Mouse (Mus musculus) limb, embryonic 15.5 days (tissue): Measurements from ENCODE around the gene Agbl2. TPM values are rescaled to one million over a fixed set of nuclear protein-coding genes. Genes with fewer than 3 reads are reported as not detected.
"Not testable (repeated sequence)": the region's sequence is repeated elsewhere in the genome, so short reads cannot be mapped to it uniquely, and the experiment has no call there.

ENCODE experiments used
- ATAC-seq: fragments of 200-750 bp; cut with Nextera tagmentation; 2 replicates; pipeline ENCODE4 v1.8.0; 2017; ENCODE audit warnings: low read depth, moderate TSS enrichment; ENCODE audit not compliant: insufficient number of reproducible peaks, low FRiP score, low TSS enrichment
- H3K27ac ChIP-seq: fragments of 300-500 bp; sonication (generic); 2 replicates; pipeline ENCODE4 v1.5.1; 2015; ENCODE audit warnings: moderate library complexity, mild to moderate bottlenecking, inconsistent platforms
- H3K27me3 ChIP-seq: fragments of 300-500 bp; sonication (generic); 2 replicates; pipeline ENCODE4 v1.6.1; 2015; ENCODE audit warnings: inconsistent platforms
- H3K36me3 ChIP-seq: fragments of 300-500 bp; sonication (generic); 2 replicates; pipeline ENCODE4 v1.6.1; 2015; ENCODE audit warnings: inconsistent platforms
- H3K4me1 ChIP-seq: fragments of 300-500 bp; sonication (generic); 2 replicates; pipeline ENCODE4 v1.6.1; 2015; ENCODE audit warnings: inconsistent platforms
- H3K4me2 ChIP-seq: fragments of 300-500 bp; sonication (generic); 2 replicates; pipeline ENCODE4 v1.6.1; 2015; ENCODE audit warnings: mild to moderate bottlenecking, inconsistent platforms
- H3K4me3 ChIP-seq: fragments of 300-500 bp; sonication (generic); 2 replicates; pipeline ENCODE4 v1.5.1; 2015; ENCODE audit warnings: mild to moderate bottlenecking, inconsistent platforms
- H3K9ac ChIP-seq: fragments of 300-500 bp; sonication (generic); 2 replicates; pipeline ENCODE4 v1.6.1; 2015; ENCODE audit warnings: inconsistent platforms
- H3K9me3 ChIP-seq: fragments of 300-500 bp; sonication (generic); 2 replicates; pipeline ENCODE4 v1.6.1; 2016; ENCODE audit warnings: inconsistent platforms
- WGBS: fragments of 180-500 bp; shearing (Covaris S2); methylation state at CpG from one replicate; pipeline ENCODE4 v1.1.7; 2015; 5-methylcytosine and 5-hydroxymethylcytosine counted together
- polyA plus RNA-seq: library from polyadenylated mRNA; unstranded; fragments of >200 nt; fragmentation: Nextera tagmentation; extraction: Ambion mirVana; gene quantifications from 2 replicates; pipeline ENCODE4 v1.2.1, GENCODE M21; 2015

Gene Agbl2
- polyA plus RNA-seq, 1 experiment from 2014 or later, result 1.2 TPM

- H3K9ac ChIP-seq, result no peak overlapping the region
- H3K36me3 ChIP-seq, result no peaks in the 10 kb centered on the region
- H3K4me3 ChIP-seq, result no peak overlapping the region
- no peak overlapping the region for H3K27ac ChIP-seq
- H3K27me3 ChIP-seq, result no peaks in the 10 kb centered on the region
- H3K4me2 ChIP-seq, result no peak overlapping the region
- WGBS, result 83% methylated on average over 3 of the region's 3 CpGs
- no peak for ATAC-seq
- H3K9me3 ChIP-seq, result no peaks in the 10 kb centered on the region
- no peaks in the 10 kb centered on the region for H3K4me1 ChIP-seq
These were observed 38.4 kb downstream of the Agbl2 start for GRCm38 (mm10) chr2:90820894-90821293.

GRCm38 (mm10) chr2:90822978-90823377 is 40.5 kb downstream of the Agbl2 start:
- WGBS, result 91% methylated on average over 2 of the region's 2 CpGs

GRCm38 (mm10) chr2:90823781-90824180 is 41.3 kb downstream of the Agbl2 start:
- WGBS, result 78% methylated on average over 6 of the region's 6 CpGs
- no peak for ATAC-seq
- H3K27ac ChIP-seq, result no peak overlapping the region
- H3K36me3 ChIP-seq, result no peaks in the 10 kb centered on the region
- H3K4me2 ChIP-seq, result no peak overlapping the region
- no peaks in the 10 kb centered on the region for H3K27me3 ChIP-seq
- H3K9me3 ChIP-seq, result no peaks in the 10 kb centered on the region
- H3K4me3 ChIP-seq, result no peak overlapping the region
- no peak overlapping the region for H3K9ac ChIP-seq
- no peaks in the 10 kb centered on the region for H3K4me1 ChIP-seq

More at GRCm38 (mm10) chr2:90822978-90823377, 40.5 kb downstream of the Agbl2 start:
- Histone ChIP-seq H3K27me3 (no peaks in the 10 kb centered on the region), H3K27ac (no peak overlapping the region), H3K4me1 (no peaks in the 10 kb centered on the region), H3K36me3 (no peaks in the 10 kb centered on the region), H3K4me2 (no peak overlapping the region), H3K9ac (no peak overlapping the region), H3K9me3 (no peaks in the 10 kb centered on the region), H3K4me3 (no peak overlapping the region)
- ATAC-seq, result no peak

GRCm38 (mm10) chr2:90824528-90824927 is 42.0 kb downstream of the Agbl2 start:
- H3K9ac ChIP-seq, H3K4me1 ChIP-seq, H3K4me3 ChIP-seq, H3K27ac ChIP-seq, H3K36me3 ChIP-seq, H3K9me3 ChIP-seq, ATAC-seq, H3K27me3 ChIP-seq, H3K4me2 ChIP-seq: not testable (repeated sequence)
- WGBS, result 36% methylated on average over 10 of the region's 10 CpGs

GRCm38 (mm10) chr2:90825515-90826172 is 43.1 kb downstream of the Agbl2 start:
- Histone ChIP-seq H3K4me1 (no peaks in the 10 kb centered on the region), H3K27me3 (no peaks in the 10 kb centered on the region), H3K27ac (no peak overlapping the region), H3K9ac (no peak overlapping the region), H3K4me3 (no peak overlapping the region), H3K4me2 (no peak overlapping the region), H3K36me3 (no peaks in the 10 kb centered on the region), H3K9me3 (no peaks in the 10 kb centered on the region)
- WGBS, result 84% methylated on average over 11 of the region's 11 CpGs
- ATAC-seq, result no peak

- H3K9ac ChIP-seq, result no peak overlapping the region
- 51% methylated on average over 7 of the region's 7 CpGs for WGBS
- no peak overlapping the region for H3K4me3 ChIP-seq
- H3K27ac ChIP-seq, result no peak overlapping the region
- no peaks in the 10 kb centered on the region for H3K4me1 ChIP-seq
- H3K4me2 ChIP-seq, result no peak overlapping the region
- H3K36me3 ChIP-seq, result no peaks in the 10 kb centered on the region
- no peaks in the 10 kb centered on the region for H3K27me3 ChIP-seq
- no peaks in the 10 kb centered on the region for H3K9me3 ChIP-seq
- ATAC-seq, result no peak
These were observed 46.2 kb downstream of the Agbl2 start for GRCm38 (mm10) chr2:90828739-90829138.

- no peaks in the 10 kb centered on the region for H3K36me3 ChIP-seq
- H3K4me1 ChIP-seq, result no peaks in the 10 kb centered on the region
- no peak overlapping the region for H3K4me2 ChIP-seq
- no peak overlapping the region for H3K4me3 ChIP-seq
- no peaks in the 10 kb centered on the region for H3K27me3 ChIP-seq
- ATAC-seq, result no peak
- H3K9ac ChIP-seq, result no peak overlapping the region
- WGBS, result 76% methylated on average over 5 of the region's 5 CpGs
- H3K9me3 ChIP-seq, result no peaks in the 10 kb centered on the region
- no peak overlapping the region for H3K27ac ChIP-seq
These were observed 51.0 kb downstream of the Agbl2 start for GRCm38 (mm10) chr2:90833502-90833901.

GRCm38 (mm10) chr2:90838621-90839020 is 56.1 kb downstream of the Agbl2 start:
- H3K27ac ChIP-seq, result no peak overlapping the region
- H3K4me1 ChIP-seq, result no peaks in the 10 kb centered on the region
- H3K36me3 ChIP-seq, result no peaks in the 10 kb centered on the region
- WGBS, result 80% methylated on average over 2 of the region's 2 CpGs
- no peak overlapping the region for H3K9ac ChIP-seq
- no peaks in the 10 kb centered on the region for H3K27me3 ChIP-seq
- H3K4me2 ChIP-seq, result no peak overlapping the region
- H3K4me3 ChIP-seq, result no peak overlapping the region
- no peaks in the 10 kb centered on the region for H3K9me3 ChIP-seq
- no peak for ATAC-seq

- no peak for ATAC-seq
- Histone ChIP-seq H3K36me3 (no peaks in the 10 kb centered on the region), H3K27ac (no peak overlapping the region), H3K4me3 (no peak overlapping the region), H3K4me1 (peaks cover 11% of the 10 kb centered on the region), H3K9me3 (no peaks in the 10 kb centered on the region), H3K27me3 (no peaks in the 10 kb centered on the region), H3K4me2 (no peak overlapping the region), H3K9ac (no peak overlapping the region)
- 71% methylated on average over 1 of the region's 1 CpGs for WGBS
These were observed 61.1 kb downstream of the Agbl2 start for GRCm38 (mm10) chr2:90843666-90844065.

- no peak overlapping the region for H3K27ac ChIP-seq
- peaks cover 11% of the 10 kb centered on the region for H3K4me1 ChIP-seq
- no peaks in the 10 kb centered on the region for H3K9me3 ChIP-seq
- no peak for ATAC-seq
- no peak overlapping the region for H3K4me2 ChIP-seq
- no peaks in the 10 kb centered on the region for H3K36me3 ChIP-seq
- no peaks in the 10 kb centered on the region for H3K27me3 ChIP-seq
- no peak overlapping the region for H3K9ac ChIP-seq
- H3K4me3 ChIP-seq, result no peak overlapping the region
- WGBS, result 74% methylated on average over 5 of the region's 5 CpGs
These were observed 61.7 kb downstream of the Agbl2 start for GRCm38 (mm10) chr2:90844262-90844661.

GRCm38 (mm10) chr2:90845234-90845633 is 62.7 kb downstream of the Agbl2 start:
- no peak for ATAC-seq
- Histone ChIP-seq H3K9me3 (no peaks in the 10 kb centered on the region), H3K4me2 (no peak overlapping the region), H3K4me1 (peaks cover 11% of the 10 kb centered on the region), H3K4me3 (no peak overlapping the region), H3K27ac (no peak overlapping the region), H3K36me3 (peaks cover 2% of the 10 kb centered on the region), H3K9ac (no peak overlapping the region), H3K27me3 (no peaks in the 10 kb centered on the region)
- WGBS, result 81% methylated on average over 5 of the region's 5 CpGs

- peak overlapping the region; percentile 67 for H3K4me2 ChIP-seq
- WGBS, result 51% methylated on average over 6 of the region's 6 CpGs
These were observed 63.6 kb downstream of the Agbl2 start for GRCm38 (mm10) chr2:90846171-90846570.

GRCm38 (mm10) chr2:90846597-90846954 is 64.0 kb downstream of the Agbl2 start:
- Histone ChIP-seq H3K4me1 (peaks cover 11% of the 10 kb centered on the region), H3K9ac (peak overlapping the region; percentile 39), H3K27me3 (no peaks in the 10 kb centered on the region), H3K36me3 (peaks cover 15% of the 10 kb centered on the region), H3K27ac (peak overlapping the region; percentile 73), H3K9me3 (no peaks in the 10 kb centered on the region), H3K4me3 (peak overlapping the region; percentile 90), H3K4me2 (peak overlapping the region; percentile 67)
- WGBS, result 2% methylated on average over 8 of the region's 8 CpGs
- ATAC-seq, result peak; percentile 12; the same call in 1 of the 2 replicates

More at GRCm38 (mm10) chr2:90846171-90846570, 63.6 kb downstream of the Agbl2 start:
- H3K36me3 ChIP-seq, result peaks cover 11% of the 10 kb centered on the region
- H3K4me1 ChIP-seq, result peaks cover 11% of the 10 kb centered on the region
- no peak overlapping the region for H3K27ac ChIP-seq
- no peaks in the 10 kb centered on the region for H3K27me3 ChIP-seq
- no peak for ATAC-seq
- H3K9ac ChIP-seq, result no peak overlapping the region
- H3K4me3 ChIP-seq, result peak overlapping the region; percentile 90
- no peaks in the 10 kb centered on the region for H3K9me3 ChIP-seq
